ENCODE assay signal across 14 mouse cellular contexts in genomic region chr12:61994294-61994693, GRCm38 (mm10).
DNase-seq lines count a peak whose midpoint lies in the region; ATAC-seq lines count a peak whose summit lies in the region.
"Had no signal": no experiment of that assay in that cellular context is flagged by ENCODE, and none has a peak within 500 bp of the region (broad histone marks: within the 10 kb centered on the region; RNA-seq: fewer than 3 reads in every experiment).

No protein-coding gene starts in this region.

- H3K4me2 ChIP-seq in midbrain, embryonic 15.5 days = no peak overlapping the region
- H3K4me2 ChIP-seq: forebrain, embryonic 12.5 days; kidney, embryonic 15.5 days; limb, embryonic 13.5 days had no signal

- intact Hi-C loops in gastrocnemius, postnatal 14 days (cut with DNase I; ENCODE audit: low total_unique reads) = no loop called here

- peak; percentile 10 for DNase-seq in lung, postnatal 25 days (ENCODE audit: low spot score)
- no peak for DNase-seq in lung, postnatal 4 days
- DNase-seq in CD4-positive, CD25-positive, alpha-beta regulatory T cell, adult 2 months (ENCODE audit: low read depth, low spot score) = peak; percentile 7
- DNase-seq in T-cell, adult 2 months (ENCODE audit: low spot score) = peak; percentile 36
- no peak for DNase-seq in gastrocnemius, postnatal 14 days
- DNase-seq: cerebellum, adult 11 months; lung, postnatal 10 days; retina, postnatal 1 day had no signal

- ATAC-seq in midbrain, embryonic 15.5 days (replicated peaks) = no peak

- H3K4me1 ChIP-seq in megakaryocyte, embryonic 14.5 days = no peaks in the 10 kb centered on the region
- no peaks in the 10 kb centered on the region for H3K4me1 ChIP-seq in midbrain, embryonic 15.5 days
- H3K4me1 ChIP-seq: forebrain, embryonic 12.5 days; hindbrain, embryonic 10.5 days; kidney, embryonic 15.5 days; limb, embryonic 13.5 days had no signal

- H3K36me3 ChIP-seq in megakaryocyte, embryonic 14.5 days (replicated peaks; ENCODE audit: low read length) = no peaks in the 10 kb centered on the region
- H3K36me3 ChIP-seq in midbrain, embryonic 15.5 days (replicated peaks) = no peaks in the 10 kb centered on the region
- H3K36me3 ChIP-seq: forebrain, embryonic 12.5 days; hindbrain, embryonic 10.5 days; kidney, embryonic 15.5 days; limb, embryonic 13.5 days had no signal

- WGBS in midbrain, embryonic 15.5 days = 92% methylated on average over 9 of the region's 9 CpGs

- no peak overlapping the region for H3K27ac ChIP-seq in midbrain, embryonic 15.5 days
- H3K27ac ChIP-seq: forebrain, embryonic 12.5 days; hindbrain, embryonic 10.5 days; kidney, embryonic 15.5 days; limb, embryonic 13.5 days had no signal

- no peaks in the 10 kb centered on the region for H3K27me3 ChIP-seq in megakaryocyte, embryonic 14.5 days (replicated peaks)
- H3K27me3 ChIP-seq in midbrain, embryonic 15.5 days (replicated peaks) = no peaks in the 10 kb centered on the region
- H3K27me3 ChIP-seq: forebrain, embryonic 12.5 days; kidney, embryonic 15.5 days; limb, embryonic 13.5 days had no signal

- no peak overlapping the region for H3K9ac ChIP-seq in midbrain, embryonic 15.5 days
- H3K9ac ChIP-seq: forebrain, embryonic 12.5 days; kidney, embryonic 15.5 days; limb, embryonic 13.5 days had no signal

- H3K9me3 ChIP-seq in megakaryocyte, embryonic 14.5 days = 0 out of 2 replicates have a peak, but pooled peaks cover 3% of the 10 kb centered on the region
- no peaks in the 10 kb centered on the region for H3K9me3 ChIP-seq in midbrain, embryonic 15.5 days
- H3K9me3 ChIP-seq: forebrain, embryonic 12.5 days; kidney, embryonic 15.5 days; limb, embryonic 13.5 days had no signal

- peak overlapping the region; percentile 88 for H3K4me3 ChIP-seq in megakaryocyte, embryonic 14.5 days (replicated peaks)
- no peak overlapping the region for H3K4me3 ChIP-seq in midbrain, embryonic 15.5 days
- H3K4me3 ChIP-seq: forebrain, embryonic 12.5 days; hindbrain, embryonic 10.5 days; kidney, embryonic 15.5 days; limb, embryonic 13.5 days had no signal

Comparison
In these comparisons a context has a peak if more than half of its experiments do, and no peak if none do; other contexts are left out.
1. DNase-seq: peak in lung, postnatal 25 days (single experiment), CD4-positive, CD25-positive, alpha-beta regulatory T cell, adult 2 months (single experiment) and T-cell, adult 2 months (single experiment); none in lung, postnatal 4 days (0 of 2) and gastrocnemius, postnatal 14 days (single experiment).